Mouse (Mus musculus) gonadal fat pad, adult 2 months (tissue): ENCODE measurements around the gene Mvb12b. TPM values are rescaled to one million over a fixed set of nuclear protein-coding genes. Genes with fewer than 3 reads are reported as not detected.

ENCODE experiments used
- DNase-seq: peaks from one replicate; pipeline ENCODE4 v3.0.0-alpha.2; 2012; ENCODE audit warnings: low read depth
- polyA plus RNA-seq: library from polyadenylated mRNA; depleted of rRNA; stranded (reverse); fragments of >200 nt; gene quantifications from 2 replicates; pipeline ENCODE4 v1.2.3, GENCODE M21; 2012

Gene Mvb12b
- polyA plus RNA-seq, 1 experiment = 29.0 TPM

DNA sequence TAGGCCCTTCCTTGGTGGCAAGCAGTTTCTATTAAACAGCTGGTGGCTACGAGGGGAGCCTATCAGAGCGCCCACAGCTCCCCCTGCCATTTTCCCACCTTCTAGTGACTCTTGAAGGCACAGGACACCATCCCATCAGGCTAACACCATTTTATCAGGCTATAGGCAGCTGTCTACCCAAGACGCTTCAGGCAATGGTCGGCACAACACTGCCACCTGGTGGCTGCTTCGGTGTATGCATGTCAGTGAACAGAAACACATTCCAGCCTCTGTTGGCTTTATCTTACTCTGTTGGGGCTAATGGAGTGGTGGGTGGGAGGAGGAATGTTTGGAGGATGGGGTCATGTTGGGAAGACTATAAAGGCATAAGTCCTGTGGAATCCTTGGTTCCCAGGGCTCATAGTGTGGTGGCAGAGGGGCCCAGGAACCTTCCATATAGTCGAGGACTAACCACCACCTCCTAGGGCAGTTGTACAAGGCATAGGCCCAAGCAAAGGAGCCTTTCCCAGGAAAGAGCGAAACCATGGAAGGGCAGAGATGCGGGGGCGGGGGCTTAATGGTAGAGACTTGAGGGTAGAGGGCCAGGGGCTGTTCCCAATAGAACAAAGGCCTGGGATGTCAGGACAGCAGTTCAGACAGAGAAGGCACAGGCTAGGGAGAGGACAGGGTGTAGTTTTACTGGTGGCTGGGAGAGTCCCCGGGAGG is 152.8 kb downstream of the Mvb12b start:
- DNase-seq = no peak

DNA sequence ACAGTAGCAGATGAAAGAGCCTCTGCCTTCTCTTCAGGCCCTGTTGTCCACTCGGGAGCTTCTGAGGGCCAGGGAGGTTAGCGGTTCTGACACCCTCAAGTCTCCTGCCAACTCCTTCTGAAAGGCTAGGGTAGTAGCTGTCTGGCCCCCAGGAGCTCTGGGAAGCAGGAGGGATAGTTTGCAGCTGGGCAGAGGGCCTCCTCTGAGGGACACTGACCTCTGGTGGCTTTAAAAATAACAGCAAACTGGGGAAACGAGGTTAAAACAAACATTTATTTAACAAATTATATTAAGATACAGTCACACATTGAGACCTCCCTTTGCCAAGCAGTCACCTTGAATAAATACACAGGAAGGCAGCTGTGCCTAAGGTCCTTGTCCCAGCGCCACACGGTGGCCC is 158.0 kb downstream of the Mvb12b start:
- DNase-seq = no peak

- no peak for DNase-seq
These were observed 160.5 kb downstream of the Mvb12b start for GRCm38 (mm10) chr2:33727199-33727598.

GRCm38 (mm10) chr2:33720380-33720898 is 167.3 kb downstream of the Mvb12b start:
- no peak for DNase-seq

DNA sequence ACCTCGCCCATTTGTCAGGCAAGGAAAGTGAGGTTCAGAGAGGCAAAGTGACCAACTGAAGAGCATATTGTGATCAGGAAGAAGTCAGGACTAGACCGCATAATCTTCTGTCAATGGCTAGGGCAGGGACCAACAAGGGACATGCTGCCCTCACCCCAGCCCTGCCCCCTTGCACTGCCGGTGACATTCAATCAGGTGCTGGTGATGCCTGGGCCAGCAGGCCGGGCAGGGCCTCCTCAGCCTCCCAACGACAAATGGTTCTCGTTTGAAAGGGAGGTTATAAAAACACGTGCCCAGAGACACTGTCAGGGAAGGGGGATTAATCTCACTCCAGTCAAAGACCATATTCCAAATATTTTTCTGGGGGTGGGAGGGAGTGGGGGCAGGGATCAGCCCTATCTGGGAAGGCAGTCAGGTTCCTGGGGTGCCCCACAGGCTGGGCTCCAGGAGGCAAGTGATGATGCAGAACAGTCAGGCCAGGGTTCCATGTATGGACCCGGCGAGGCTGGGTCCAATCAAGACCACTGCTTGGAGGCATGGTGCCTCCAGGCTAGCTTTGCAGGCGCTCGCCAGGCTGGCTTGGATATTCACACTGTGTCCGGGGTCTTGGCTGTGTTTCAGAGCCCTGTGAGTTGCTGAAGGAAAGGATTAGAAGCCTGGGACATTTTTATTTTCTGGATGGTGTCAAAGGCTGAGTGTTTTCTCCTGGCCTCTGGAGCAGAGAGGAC is 168.2 kb downstream of the Mvb12b start:
- no peak for DNase-seq

DNA sequence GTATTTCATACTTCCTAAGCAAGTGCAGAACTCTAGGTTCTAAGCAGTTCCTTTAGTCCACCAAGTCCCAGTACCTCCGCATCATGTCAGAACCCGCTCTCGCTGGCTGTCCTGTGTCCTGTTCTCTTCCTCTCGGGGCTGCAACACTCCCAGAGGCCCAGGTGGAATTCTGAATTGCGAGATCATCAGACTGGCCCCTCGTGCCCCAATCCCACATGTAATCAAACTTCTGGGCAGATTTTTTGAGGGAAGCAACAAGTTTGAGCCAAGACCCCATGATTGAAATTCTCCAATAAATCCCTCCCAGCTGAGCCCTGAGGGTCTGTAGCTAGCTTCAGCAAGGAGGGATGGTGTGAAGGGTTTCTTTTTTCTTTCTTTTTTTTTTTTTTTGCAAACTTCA is 169.2 kb downstream of the Mvb12b start:
- no peak for DNase-seq

DNA sequence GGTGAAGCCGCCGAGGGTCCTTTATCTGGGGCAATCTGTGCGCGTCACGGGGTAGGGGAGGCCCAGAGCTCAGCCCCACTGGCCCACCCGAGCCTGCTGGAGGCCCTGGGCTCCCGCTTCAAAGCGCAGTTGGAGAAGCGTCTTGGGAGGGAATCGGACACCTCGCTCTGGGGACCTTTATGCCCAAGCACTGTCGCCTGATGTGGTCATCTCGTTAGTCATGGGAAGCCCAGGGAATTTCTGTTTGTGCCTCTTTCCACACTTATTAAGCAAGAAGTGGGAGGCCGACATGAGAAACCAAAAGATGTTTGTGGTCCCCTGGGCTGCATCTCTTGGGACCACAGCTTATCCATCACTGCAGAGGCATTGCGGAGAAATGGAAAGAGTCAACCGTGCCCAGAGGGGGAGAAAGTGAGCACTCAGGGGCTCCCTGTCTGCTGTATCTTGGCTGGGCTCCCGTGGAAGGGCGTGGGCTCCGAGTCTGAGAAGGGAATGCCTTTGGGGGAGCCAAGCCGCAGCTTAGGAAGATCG is 169.9 kb downstream of the Mvb12b start:
- DNase-seq = no peak

DNA sequence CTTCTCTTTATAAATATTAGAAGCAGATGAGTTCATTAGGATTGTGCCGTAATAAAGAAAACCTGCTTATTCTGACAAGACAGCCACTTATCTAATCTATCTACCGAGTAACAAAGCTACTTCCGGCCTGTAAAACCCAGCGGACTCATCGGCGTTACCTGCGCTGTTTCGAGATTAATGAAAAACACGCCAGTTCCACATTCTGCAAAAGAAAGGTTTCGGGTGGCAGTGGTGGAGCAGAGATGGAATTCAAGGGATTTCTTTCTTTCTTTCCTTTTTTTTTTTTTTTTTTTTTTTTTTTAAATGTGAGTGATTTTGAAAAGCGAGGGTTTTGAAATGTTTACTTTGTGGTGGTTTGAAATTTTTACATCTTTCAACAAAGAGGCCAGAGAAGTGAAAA is 170.4 kb downstream of the Mvb12b start:
- DNase-seq = no peak

DNA sequence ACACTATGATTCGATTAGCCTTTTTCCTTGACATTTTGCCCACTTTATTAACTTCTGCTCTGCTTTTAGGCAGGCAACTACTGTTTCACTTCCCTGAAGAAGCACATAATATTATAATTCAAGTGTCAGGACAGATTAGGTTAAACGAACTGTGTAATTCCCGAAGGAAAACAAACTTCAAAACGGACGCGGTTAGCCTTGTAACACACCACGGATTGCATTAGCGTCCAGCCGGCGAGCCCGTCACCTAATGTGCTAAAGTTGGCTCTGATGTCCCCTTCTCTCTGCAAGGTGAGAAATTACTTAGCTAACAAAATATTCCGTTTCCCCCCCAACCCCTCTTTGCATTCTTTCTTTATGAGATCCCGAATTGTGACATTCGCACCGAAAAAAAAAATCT is 170.9 kb downstream of the Mvb12b start:
- no peak for DNase-seq

DNA sequence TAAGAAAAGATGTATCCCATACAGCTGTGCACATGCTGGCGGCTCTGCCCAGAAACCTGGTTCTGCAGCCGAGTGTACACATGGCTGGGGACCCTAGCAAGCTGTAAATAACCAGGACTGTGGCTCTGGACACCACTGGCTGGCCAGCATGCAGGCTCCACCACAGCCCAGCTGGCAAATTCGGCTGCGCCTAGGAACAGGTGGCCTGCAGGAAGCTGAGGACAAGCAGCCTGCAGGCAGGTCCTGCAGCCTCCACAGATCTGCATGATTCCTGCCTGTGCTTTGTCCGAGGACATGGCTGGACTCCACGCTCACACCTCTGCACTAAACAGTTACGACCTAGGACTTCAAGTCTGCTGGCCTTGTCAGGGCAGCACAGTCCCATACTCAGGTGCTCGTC is 172.8 kb downstream of the Mvb12b start:
- DNase-seq = no peak

DNA sequence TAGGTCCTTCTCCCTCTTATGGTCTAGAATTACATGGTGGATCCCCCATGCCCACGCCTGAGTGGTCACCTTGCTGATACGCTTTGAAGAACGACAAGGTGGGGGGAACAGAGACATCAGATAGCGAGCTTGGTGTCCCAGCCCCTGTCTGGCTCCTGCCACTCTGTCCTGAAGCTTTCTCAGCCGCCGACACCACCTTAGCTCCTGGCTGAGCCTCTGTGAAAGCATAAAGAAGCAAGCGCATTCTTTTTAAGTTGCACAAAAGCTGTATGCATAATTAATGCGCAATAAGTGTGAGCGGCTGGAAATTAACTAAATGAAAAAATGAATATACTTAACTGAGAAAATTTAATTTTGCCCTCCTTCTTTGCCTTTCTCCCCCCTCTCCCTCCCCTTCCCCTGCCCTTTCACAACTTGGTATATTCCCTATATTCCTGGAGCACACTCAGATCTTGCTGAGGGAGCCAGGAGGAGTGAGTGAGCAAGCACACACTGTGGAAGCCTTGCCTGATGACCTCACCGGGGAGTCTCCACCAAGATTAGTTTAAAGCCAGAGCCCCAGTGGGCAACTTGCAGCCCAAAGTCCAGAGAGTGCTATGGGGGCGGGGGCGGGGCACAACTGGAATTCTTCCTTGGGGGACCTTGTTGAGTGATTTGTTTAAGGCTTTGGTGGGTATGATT is 174.0 kb downstream of the Mvb12b start:
- no peak for DNase-seq

- DNase-seq = no peak
These were observed 174.9 kb downstream of the Mvb12b start for GRCm38 (mm10) chr2:33712811-33713210.

- DNase-seq = no peak
These were observed 178.9 kb downstream of the Mvb12b start for GRCm38 (mm10) chr2:33708831-33709230.

DNA sequence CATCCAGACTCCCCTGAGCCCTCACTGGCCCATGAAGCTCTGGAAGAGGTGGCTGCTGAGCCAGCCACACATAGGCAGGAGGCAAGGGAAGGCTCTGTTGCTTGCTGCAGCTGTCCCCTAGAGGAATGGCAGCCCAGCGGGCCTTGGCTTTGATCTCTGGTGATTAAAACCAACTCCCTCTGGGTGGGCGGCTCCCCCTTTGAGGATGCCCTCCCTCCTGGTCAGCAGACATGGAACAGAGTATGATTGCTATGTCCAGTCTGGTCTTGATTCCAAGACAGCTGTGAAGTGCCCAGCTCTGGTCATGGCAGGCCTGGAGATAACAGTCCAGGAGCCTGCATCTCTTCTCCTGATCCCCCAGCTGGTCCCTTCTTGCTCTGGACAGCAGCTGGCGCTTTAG is 179.7 kb downstream of the Mvb12b start:
- DNase-seq = no peak

DNA sequence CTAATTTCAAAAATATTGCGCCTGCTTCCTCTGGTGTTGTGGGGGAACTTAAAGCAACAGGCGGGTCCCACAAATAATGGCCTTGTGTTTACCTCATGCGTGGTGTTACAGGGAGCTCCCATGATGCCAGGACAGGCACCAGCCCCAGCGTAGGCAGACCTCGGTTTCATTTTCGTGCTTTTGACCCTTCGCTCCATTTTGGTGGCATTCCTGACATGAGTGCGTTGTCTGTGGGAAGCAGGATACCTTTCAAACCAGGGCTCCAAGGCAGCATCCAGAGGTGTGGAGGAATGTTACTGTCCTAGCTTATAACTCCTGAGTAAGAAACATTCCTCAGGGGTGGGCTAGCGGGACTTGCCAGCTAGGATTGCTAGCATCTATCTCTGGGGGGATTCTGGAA is 181.3 kb downstream of the Mvb12b start:
- no peak for DNase-seq

- no peak for DNase-seq
These were observed 181.9 kb downstream of the Mvb12b start for GRCm38 (mm10) chr2:33705687-33706320.

- DNase-seq = no peak
These were observed 184.5 kb downstream of the Mvb12b start for GRCm38 (mm10) chr2:33703286-33703685.

DNA sequence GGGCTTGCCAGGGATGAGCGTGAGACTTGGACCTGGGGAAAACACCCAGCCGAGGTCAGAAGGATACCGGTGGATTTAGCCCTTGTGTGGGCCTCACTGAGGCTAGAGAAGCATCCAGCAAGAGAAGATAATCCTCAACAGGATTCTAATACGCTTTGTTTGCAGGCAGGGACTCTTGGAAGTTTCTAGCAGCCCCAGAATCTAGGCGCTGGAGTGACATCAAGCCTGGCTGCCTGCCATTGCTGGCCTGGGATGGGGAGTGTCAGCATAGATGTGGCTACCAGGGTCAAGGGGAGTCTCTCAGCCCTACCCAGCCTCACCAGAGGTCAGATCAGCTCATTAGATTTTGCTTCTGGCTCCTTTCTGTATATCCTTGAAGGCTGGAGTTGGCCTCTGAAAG is 185.0 kb downstream of the Mvb12b start:
- no peak for DNase-seq

DNA sequence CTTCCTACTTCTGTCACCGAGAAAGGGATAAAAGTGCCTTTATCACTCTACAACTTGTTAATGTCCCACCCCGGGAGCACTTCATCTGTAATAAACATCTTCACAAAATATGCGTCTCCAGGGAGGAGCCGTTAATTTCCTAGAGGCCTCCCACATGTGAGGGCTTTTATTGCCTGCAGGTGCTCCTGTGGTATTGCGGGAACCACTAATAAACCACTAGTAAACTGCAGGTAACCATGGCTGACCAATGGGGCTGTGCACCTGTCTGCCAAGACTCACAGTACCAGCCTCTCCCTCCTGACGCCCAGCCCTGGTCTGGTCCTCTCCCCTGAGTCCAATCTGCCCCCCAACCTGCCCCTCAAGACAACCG is 186.3 kb downstream of the Mvb12b start:
- no peak for DNase-seq

GRCm38 (mm10) chr2:33700581-33701445 is 186.9 kb downstream of the Mvb12b start:
- DNase-seq = no peak

- no peak for DNase-seq
These were observed 188.8 kb downstream of the Mvb12b start for GRCm38 (mm10) chr2:33698898-33699297.
